Mouse (Mus musculus): ENCODE results near the gene Trim80.

The Trim80 gene

GRCm38 (mm10) chr11:115439906-115440595 is at the start of gene Trim80:
TSS of gene Trim80 (plus strand) at chr11:115440545.
- DNase-seq, result peak; percentile 22

GRCm38 (mm10) chr11:115391358-115391757 is 49.0 kb upstream of the Trim80 start:
- DNase-seq, result no peak

DNA sequence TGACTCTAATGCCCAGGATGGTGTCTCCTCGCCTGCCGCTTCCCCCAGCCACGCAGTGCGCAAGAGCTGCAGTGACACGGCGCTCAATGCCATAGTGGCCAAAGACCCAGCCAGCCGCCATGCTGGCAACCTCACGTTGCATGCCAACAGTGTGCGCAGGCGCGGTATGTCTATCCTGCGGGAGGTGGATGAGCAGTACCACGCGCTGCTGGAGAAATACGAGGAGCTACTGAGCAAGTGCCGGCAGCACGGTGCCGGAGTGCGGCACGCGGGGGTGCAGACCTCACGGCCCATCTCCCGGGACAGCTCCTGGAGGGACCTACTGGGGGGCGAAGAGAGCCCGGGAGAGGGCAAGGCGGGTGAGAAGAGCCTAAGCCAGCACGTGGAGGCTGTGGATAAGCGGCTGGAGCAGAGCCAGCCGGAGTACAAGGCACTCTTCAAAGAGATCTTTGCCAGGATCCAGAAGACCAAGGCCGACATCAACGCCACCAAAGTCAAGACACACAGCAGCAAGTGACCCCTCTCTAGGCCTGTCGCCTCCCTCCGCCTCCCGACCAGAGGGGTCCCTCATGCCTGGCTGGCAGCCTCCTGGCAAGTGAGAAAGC is 46.5 kb upstream of the Trim80 start:
- no peak for DNase-seq

GRCm38 (mm10) chr11:115398085-115398484 is 42.3 kb upstream of the Trim80 start:
- DNase-seq, result no peak

DNA sequence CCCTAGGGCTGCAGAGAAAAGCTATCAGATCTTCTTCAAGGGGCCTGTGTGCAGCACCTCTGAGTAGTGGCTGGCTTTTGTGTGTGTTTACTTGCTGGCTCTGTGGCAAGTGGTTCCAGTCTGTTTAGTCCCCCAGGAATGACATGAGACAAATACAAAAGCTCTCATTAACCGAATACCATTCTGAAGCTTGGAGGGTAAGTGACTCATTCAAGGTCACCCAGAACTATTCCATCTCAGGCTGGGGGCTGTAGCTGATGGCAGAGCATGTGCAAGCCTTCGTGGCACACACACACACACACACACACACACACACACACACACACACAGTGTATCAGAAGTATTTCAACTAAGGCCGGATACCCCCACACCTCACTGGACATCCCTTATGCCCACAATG is 40.2 kb upstream of the Trim80 start:
- DNase-seq, result no peak

GRCm38 (mm10) chr11:115400630-115401391 is 39.5 kb upstream of the Trim80 start:
- DNase-seq, result no peak

GRCm38 (mm10) chr11:115403338-115404124 is 36.8 kb upstream of the Trim80 start, which contains the start of gene Mrpl58:
TSS of gene Mrpl58 (plus strand) at chr11:115403752.
- DNase-seq, result peak; percentile 86 to 90

GRCm38 (mm10) chr11:115405723-115406122 is 34.6 kb upstream of the Trim80 start:
- DNase-seq, result no peak

DNA sequence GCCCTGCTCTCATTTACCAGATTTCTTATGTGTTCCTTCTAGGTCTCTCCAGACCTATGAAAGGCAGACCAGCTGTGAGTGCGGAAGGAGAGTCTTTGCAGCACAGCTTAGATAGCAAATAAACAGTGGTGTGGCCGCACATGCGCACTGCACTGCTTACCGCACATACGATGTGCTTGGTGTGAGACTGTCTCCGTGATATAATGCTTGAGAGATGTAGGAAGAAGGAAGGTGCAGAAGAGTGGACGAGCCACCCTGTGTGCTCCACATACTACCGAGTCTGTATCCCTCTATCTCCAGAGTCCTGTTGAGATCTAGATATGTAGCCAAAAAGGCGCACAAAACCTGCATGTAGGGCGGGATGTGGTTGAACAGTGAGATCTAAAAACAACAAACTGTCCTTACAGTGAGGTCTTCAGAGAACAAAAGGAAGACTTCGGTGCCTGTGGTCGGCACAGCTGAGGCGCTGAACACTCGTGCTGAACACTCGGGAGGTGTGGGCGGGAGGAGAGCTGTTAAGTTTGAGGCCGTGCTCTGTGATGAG is 33.4 kb upstream of the Trim80 start:
- no peak for DNase-seq

GRCm38 (mm10) chr11:115408266-115408920 is 32.0 kb upstream of the Trim80 start:
- DNase-seq, result no peak

GRCm38 (mm10) chr11:115409556-115409955 is 30.8 kb upstream of the Trim80 start:
- no peak for DNase-seq

- peak; percentile 94 for DNase-seq
Observed at GRCm38 (mm10) chr11:115419531-115420237, 20.7 kb upstream of the Trim80 start, which contains the start of the genes Atp5h and Kctd2. TSS of gene Atp5h (minus strand) at chr11:115419962. TSS of gene Kctd2 (plus strand) at chr11:115420128.

- DNase-seq, result peak; percentile 35 to 39
Observed at GRCm38 (mm10) chr11:115420336-115421190, 19.8 kb upstream of the Trim80 start.

GRCm38 (mm10) chr11:115421328-115421727 is 19.0 kb upstream of the Trim80 start:
- no peak for DNase-seq

DNA sequence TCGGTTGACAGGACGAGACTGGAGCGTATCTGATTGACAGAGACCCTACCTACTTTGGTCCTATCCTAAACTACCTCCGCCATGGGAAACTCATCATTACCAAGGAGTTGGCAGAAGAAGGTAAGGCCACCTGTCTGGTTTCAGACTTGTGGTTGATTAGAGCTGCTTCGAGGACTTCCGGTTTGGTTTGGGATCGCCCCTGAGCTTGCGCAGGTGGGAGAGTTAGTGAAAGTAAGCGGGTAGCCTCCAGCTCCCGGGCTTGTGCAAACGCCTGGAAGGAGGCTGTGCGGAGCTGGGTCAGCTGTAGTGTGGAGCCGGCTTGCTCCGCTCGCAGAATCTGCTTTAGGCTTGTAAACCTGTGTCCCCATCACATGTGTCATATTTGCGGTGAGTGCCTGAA is 18.4 kb upstream of the Trim80 start:
- DNase-seq, result no peak

DNA sequence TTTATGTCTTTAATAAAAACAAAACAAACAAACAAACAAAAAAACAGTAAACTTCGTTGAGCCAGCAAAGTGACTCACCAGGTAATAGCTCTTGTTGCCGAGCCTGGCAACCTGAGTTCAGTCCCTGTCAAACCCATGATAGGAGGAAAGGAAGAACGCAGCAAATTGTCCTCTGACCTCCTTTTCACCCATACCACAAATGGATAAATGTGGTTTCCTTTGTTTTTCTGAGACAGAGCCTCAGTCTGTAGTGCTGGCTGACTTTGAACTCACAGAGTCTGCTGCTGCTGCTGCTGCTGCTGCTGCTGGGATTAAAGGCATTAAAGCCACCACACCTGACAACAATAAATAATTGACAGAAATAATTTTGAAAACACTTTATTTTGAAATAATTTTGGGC is 17.3 kb upstream of the Trim80 start:
- DNase-seq, result no peak

GRCm38 (mm10) chr11:115424666-115425065 is 15.7 kb upstream of the Trim80 start:
- no peak for DNase-seq

DNA sequence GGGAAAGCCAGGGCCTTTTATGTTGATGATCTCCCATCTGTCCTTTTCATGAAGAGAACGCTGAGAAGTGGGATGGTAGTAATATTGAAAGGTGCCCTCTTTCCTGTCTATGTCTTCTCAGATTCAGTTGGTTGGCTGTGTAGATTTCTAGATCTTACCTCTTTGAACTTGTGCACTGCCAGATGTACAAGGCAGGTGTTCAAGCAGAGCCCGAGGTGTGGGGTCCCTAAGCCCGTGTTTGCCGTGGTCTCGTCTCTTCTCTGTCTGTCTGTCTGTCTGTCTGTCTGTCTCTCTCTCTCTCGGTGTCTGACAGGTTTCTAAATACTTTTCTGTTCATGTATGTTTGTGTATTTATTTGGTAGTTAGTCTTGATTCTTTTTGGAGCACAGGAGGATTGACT is 14.7 kb upstream of the Trim80 start:
- no peak for DNase-seq

- peak; percentile 61 to 63 for DNase-seq
Observed at GRCm38 (mm10) chr11:115427482-115428331, 12.6 kb upstream of the Trim80 start.

All from B cell, adult 2 months (primary cell).